Mouse (Mus musculus): ENCODE measurements around the gene Pbrm1. TPM values are rescaled to one million over a fixed set of nuclear protein-coding genes. Genes with fewer than 3 reads are reported as not detected.

The Pbrm1 gene
- polyA plus RNA-seq, 1 experiment from 2014 or later, result 142 TPM

DNA sequence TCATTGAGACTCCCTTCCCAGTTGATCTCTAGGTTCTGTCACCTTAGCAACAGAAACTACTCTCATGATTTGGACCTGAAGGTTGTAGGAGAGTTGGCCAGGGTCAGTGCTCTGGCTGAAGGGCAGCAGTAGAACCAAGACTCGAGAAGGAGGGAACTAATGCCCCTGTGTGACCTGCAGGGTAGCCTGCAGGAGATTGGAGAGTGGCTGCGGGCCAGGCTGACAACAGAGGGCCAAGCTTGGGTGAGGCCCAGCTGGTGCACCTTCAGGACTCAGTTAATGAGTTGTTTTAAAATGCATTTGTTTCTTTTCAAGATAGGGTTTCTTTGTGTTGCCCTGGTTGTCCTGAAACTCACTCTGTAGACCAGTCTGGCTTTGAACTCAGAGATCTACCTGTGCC, 146.1 kb downstream of the Pbrm1 start:
- H3K9ac ChIP-seq, result no peak overlapping the region
- 66% methylated on average over 2 of the region's 2 CpGs for WGBS
- no peak overlapping the region for H3K4me2 ChIP-seq
- peaks cover 37% of the 10 kb centered on the region; the same call in 1 of the 2 replicates for H3K4me1 ChIP-seq (replicated peaks)
- H3K27me3 ChIP-seq, result no peaks in the 10 kb centered on the region
- no peak overlapping the region for H3K27ac ChIP-seq (replicated peaks)
- H3K36me3 ChIP-seq, result peaks cover 6% of the 10 kb centered on the region
- ATAC-seq (ENCODE audit: low read depth), result no peak
- H3K9me3 ChIP-seq, result no peaks in the 10 kb centered on the region
- H3K4me3 ChIP-seq, result no peak overlapping the region

DNA sequence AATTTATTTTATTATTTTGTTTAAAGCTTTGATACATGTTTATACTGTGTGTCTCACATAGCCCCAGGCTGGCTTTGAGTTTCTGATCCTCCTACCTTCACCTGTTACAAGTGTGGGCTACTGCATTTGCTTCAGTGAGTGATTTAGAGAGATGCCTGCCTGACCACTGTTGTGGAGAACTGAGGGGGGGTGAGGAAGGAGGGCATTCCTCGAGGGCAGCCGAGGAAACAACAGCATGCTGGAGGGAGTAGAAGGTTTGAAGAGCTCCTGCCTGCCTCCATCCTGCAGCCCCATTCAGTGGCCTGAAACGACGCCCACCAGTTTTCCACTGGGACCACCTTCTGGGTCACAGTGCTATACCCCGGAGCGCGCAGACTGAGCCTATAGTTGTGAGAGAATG, 146.5 kb downstream of the Pbrm1 start:
- peaks cover 10% of the 10 kb centered on the region for H3K36me3 ChIP-seq
- WGBS, result 58% methylated on average over 7 of the region's 7 CpGs
- 0 out of 2 replicates have a peak overlapping the region, but pooled peaks have one; percentile 22 for H3K9ac ChIP-seq
- no peaks in the 10 kb centered on the region for H3K9me3 ChIP-seq
- no peaks in the 10 kb centered on the region for H3K27me3 ChIP-seq
- H3K4me3 ChIP-seq, result no peak overlapping the region
- H3K4me1 ChIP-seq (replicated peaks), result peaks cover 37% of the 10 kb centered on the region; the same call in 1 of the 2 replicates
- H3K4me2 ChIP-seq, result no peak overlapping the region
- ATAC-seq (ENCODE audit: low read depth), result no peak
- H3K27ac ChIP-seq (replicated peaks), result no peak overlapping the region

DNA sequence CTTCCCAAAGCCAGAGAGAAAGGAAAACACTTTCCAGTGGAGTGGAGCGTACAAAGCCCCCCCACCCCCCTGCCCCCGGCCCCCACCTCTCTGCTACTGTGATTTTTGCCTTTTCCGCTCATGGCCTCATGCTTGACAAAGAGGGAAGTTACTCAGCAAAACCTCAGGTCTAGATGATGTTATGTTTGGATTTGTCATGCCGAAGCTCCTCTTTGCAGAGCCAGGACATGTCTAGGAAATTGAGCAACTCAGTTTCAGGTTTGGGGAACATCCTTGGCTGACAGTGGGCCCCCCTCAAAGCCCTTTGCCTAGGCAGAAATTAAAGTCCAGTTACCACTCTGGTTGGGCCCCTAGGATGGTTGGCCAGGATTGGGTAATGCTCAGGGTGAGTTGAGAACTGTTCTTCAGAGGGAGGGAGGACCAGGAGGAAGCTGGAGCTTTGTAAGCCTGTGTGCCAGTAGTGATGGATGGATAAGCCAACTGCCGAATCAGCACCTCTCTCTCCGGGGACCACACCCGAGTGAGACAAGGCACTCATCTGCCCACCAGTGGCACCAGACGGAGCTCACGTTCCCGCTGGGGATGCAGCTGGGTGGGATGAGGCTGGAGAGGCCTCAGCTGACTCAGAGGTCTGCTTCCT, 147.2 kb downstream of the Pbrm1 start:
- peaks cover 37% of the 10 kb centered on the region; the same call in 1 of the 2 replicates for H3K4me1 ChIP-seq (replicated peaks)
- H3K4me2 ChIP-seq, result peak overlapping the region; percentile 36; the same call in 1 of the 2 replicates
- no peak overlapping the region for H3K4me3 ChIP-seq
- no peak for ATAC-seq (ENCODE audit: low read depth)
- no peaks in the 10 kb centered on the region for H3K27me3 ChIP-seq
- WGBS, result 55% methylated on average over 10 of the region's 10 CpGs
- no peak overlapping the region for H3K27ac ChIP-seq (replicated peaks)
- no peak overlapping the region for H3K9ac ChIP-seq
- H3K36me3 ChIP-seq, result peaks cover 17% of the 10 kb centered on the region
- H3K9me3 ChIP-seq, result no peaks in the 10 kb centered on the region

DNA sequence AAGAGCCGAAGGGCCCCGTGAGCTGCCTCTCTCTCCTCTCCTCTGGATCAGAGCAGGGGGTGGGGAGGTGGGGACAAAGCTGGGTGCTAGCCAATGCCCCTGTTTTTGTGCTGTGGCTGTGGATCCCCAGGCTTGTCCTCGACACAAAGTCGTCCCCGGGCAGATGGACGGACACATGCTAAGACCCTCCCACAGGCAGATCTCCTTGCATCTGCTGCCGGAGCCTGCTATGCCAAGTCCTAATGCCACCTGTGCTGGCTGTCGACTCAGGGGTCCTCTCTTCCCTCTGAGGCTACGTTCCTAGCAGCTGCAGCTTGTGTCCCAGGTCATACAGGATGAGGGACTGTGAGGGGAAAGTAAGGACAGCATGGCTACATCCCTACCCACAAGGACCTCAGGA, 147.9 kb downstream of the Pbrm1 start:
- Histone ChIP-seq H3K4me1 (replicated peaks) (peaks cover 35% of the 10 kb centered on the region; the same call in 1 of the 2 replicates), H3K9ac (0 out of 2 replicates have a peak overlapping the region, but pooled peaks have one; percentile 22), H3K27ac (replicated peaks) (0 out of 2 replicates have a peak overlapping the region, but pooled peaks have one; percentile 9), H3K36me3 (peaks cover 24% of the 10 kb centered on the region), H3K4me2 (peak overlapping the region; percentile 36), H3K9me3 (no peaks in the 10 kb centered on the region), H3K27me3 (no peaks in the 10 kb centered on the region), H3K4me3 (peak overlapping the region; percentile 18; the same call in 1 of the 2 replicates)
- 62% methylated on average over 9 of the region's 9 CpGs for WGBS
- ATAC-seq (ENCODE audit: low read depth), result no peak

DNA sequence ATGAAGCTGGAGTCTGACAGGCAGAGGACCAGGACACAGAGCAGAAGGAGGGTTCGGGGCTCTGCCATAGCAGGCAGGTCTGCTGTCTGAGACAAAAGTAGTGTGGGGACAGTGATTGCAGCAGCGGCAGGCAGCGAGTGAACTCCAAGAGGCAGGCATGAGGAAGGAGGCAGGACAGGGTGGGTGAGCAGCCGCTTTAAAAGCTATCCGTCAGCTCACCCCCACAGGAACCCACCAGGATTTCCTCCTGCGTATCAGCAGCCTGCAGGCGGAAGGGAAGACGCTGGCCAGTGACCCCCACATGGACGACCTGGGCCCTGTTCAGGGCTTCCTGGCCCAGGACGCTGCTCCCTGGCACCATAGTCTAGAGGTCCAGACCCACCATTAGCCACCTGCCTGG, 149.5 kb downstream of the Pbrm1 start, which contains the start of gene Stab1:
Gene Stab1 (minus strand): TSS at position 217 of the 400 bp plus-strand sequence.
- peak within 1 kb of the TSS; percentile 18 for H3K4me3 ChIP-seq
- H3K9me3 ChIP-seq, result no peaks in the 10 kb centered on the region
- peak within 1 kb of the TSS; percentile 54 for H3K27ac ChIP-seq (replicated peaks)
- peaks cover 40% of the 10 kb centered on the region for H3K36me3 ChIP-seq
- 56% methylated on average over 10 of the region's 10 CpGs for WGBS
- peak within 1 kb of the TSS; percentile 47 for H3K9ac ChIP-seq
- peaks cover 31% of the 10 kb centered on the region; the same call in 1 of the 2 replicates for H3K4me1 ChIP-seq (replicated peaks)
- no peak for ATAC-seq (ENCODE audit: low read depth)
- no peaks in the 10 kb centered on the region for H3K27me3 ChIP-seq
- H3K4me2 ChIP-seq, result peak within 1 kb of the TSS; percentile 36

DNA sequence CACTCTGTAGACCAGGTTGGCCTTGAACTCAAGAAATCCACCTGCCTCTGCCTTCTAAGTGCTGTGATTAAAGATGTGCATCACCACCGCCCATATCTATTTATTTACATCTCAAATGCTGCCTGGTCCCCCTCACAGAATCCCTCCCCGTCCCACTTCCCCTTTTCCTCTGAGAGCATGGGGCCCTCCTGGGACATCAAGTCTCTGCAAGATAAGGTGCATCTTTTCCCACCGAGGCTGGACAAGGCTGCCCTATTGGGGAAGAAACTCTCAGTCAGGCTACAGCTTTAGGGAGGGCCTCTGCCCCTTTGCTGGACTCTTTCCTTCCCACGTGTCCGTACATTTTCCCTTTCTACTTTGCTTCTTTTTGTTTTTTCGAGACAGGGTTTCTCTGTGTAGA, 150.6 kb downstream of the Pbrm1 start:
- Histone ChIP-seq H3K27ac (replicated peaks) (no peak overlapping the region), H3K9ac (no peak overlapping the region)

DNA sequence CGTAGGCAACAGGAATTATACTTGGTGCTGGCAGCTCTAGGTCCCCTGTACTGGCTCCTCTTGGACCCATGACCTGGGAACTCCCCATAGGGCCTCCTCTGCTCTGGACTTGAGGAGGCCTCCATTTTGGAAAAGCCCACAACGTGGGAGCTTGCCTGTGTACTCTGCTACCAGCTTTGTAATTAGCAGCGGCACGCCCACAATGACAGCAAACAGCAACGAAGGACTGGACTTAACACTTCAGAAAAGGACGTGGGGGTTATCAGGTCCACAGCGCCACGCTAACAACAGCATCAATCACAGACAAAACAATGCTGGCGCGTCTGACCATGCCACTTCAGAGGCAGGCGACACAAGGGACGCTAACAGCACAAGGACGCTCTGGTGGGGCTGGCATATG, 152.0 kb downstream of the Pbrm1 start:
- no peak for ATAC-seq (ENCODE audit: low read depth)
- no peak overlapping the region for H3K9ac ChIP-seq
- H3K27ac ChIP-seq (replicated peaks), result 0 out of 2 replicates have a peak overlapping the region, but pooled peaks have one; percentile 5
- H3K9me3 ChIP-seq, result no peaks in the 10 kb centered on the region
- WGBS, result 83% methylated on average over 13 of the region's 13 CpGs
- H3K36me3 ChIP-seq, result peaks cover 65% of the 10 kb centered on the region
- H3K27me3 ChIP-seq, result no peaks in the 10 kb centered on the region
- no peak overlapping the region for H3K4me2 ChIP-seq
- H3K4me1 ChIP-seq (replicated peaks), result peaks cover 25% of the 10 kb centered on the region; the same call in 1 of the 2 replicates
- H3K4me3 ChIP-seq, result no peak overlapping the region

More for the DNA sequence above, 150.6 kb downstream of the Pbrm1 start:
- Histone ChIP-seq H3K4me3 (no peak overlapping the region), H3K27me3 (no peaks in the 10 kb centered on the region), H3K36me3 (peaks cover 51% of the 10 kb centered on the region), H3K9me3 (no peaks in the 10 kb centered on the region), H3K4me2 (no peak overlapping the region), H3K4me1 (replicated peaks) (peaks cover 31% of the 10 kb centered on the region; the same call in 1 of the 2 replicates)
- 83% methylated on average over 6 of the region's 6 CpGs for WGBS
- ATAC-seq (ENCODE audit: low read depth), result no peak

Other genes starting within 250 kb of the Pbrm1 start
- gene Tmem110, start 193.5 kb upstream of the Pbrm1 start, polyA plus RNA-seq (2015; fragmentation: Nextera tagmentation; extraction: Ambion mirVana), result 18.5 and 19.6 TPM in 2 replicates
- gene Mustn1, start 139.9 kb upstream of the Pbrm1 start, polyA plus RNA-seq (2015; fragmentation: Nextera tagmentation; extraction: Ambion mirVana), result 1.9 and 2.6 TPM in 2 replicates
- not detected in 2 replicates for gene Itih4, start 132.7 kb upstream of the Pbrm1 start, polyA plus RNA-seq (2015; fragmentation: Nextera tagmentation; extraction: Ambion mirVana)
- 0.42 and 0.87 TPM in 2 replicates for gene Itih3, start 95.4 kb upstream of the Pbrm1 start, polyA plus RNA-seq (2015; fragmentation: Nextera tagmentation; extraction: Ambion mirVana)
- gene Itih1, start 75.8 kb upstream of the Pbrm1 start, polyA plus RNA-seq (2015; fragmentation: Nextera tagmentation; extraction: Ambion mirVana), result 0.10 TPM in 1 of 2 replicates, not detected in the other
- 13.5 and 16.4 TPM in 2 replicates for gene Nek4, start 67.8 kb upstream of the Pbrm1 start, polyA plus RNA-seq (2015; fragmentation: Nextera tagmentation; extraction: Ambion mirVana)
- gene Glt8d1, start 17.7 kb upstream of the Pbrm1 start, polyA plus RNA-seq (2015; fragmentation: Nextera tagmentation; extraction: Ambion mirVana), result 62.8 and 65.0 TPM in 2 replicates
- 360 and 392 TPM in 2 replicates for gene Spcs1, start 17.5 kb upstream of the Pbrm1 start, polyA plus RNA-seq (2015; fragmentation: Nextera tagmentation; extraction: Ambion mirVana)
- gene Gnl3, start within 50 bp of the Pbrm1 start, polyA plus RNA-seq (2015; fragmentation: Nextera tagmentation; extraction: Ambion mirVana), result 58.2 and 64.0 TPM in 2 replicates
- gene Smim4, start 109.8 kb downstream of the Pbrm1 start, polyA plus RNA-seq (2015; fragmentation: Nextera tagmentation; extraction: Ambion mirVana), result 66.5 and 89.9 TPM in 2 replicates
- 276 and 293 TPM in 2 replicates for gene Nt5dc2, start 111.9 kb downstream of the Pbrm1 start, polyA plus RNA-seq (2015; fragmentation: Nextera tagmentation; extraction: Ambion mirVana)
- gene Stab1, start 149.5 kb downstream of the Pbrm1 start, polyA plus RNA-seq (2015; fragmentation: Nextera tagmentation; extraction: Ambion mirVana), result 18.0 and 26.0 TPM in 2 replicates
- 21.3 and 65.5 TPM in 2 replicates for gene Tnnc1, start 189.2 kb downstream of the Pbrm1 start, polyA plus RNA-seq (2015; fragmentation: Nextera tagmentation; extraction: Ambion mirVana)
- gene Nisch, start 197.8 kb downstream of the Pbrm1 start, polyA plus RNA-seq (2015; fragmentation: Nextera tagmentation; extraction: Ambion mirVana), result 329 and 336 TPM in 2 replicates
- 1.1 and 1.4 TPM in 2 replicates for gene Sema3g, start 198.7 kb downstream of the Pbrm1 start, polyA plus RNA-seq (2015; fragmentation: Nextera tagmentation; extraction: Ambion mirVana)
- gene Phf7, start 232.2 kb downstream of the Pbrm1 start, polyA plus RNA-seq (2015; fragmentation: Nextera tagmentation; extraction: Ambion mirVana), result 12.2 and 13.2 TPM in 2 replicates
- gene Bap1, start 232.3 kb downstream of the Pbrm1 start, polyA plus RNA-seq (2015; fragmentation: Nextera tagmentation; extraction: Ambion mirVana), result 95.9 and 97.2 TPM in 2 replicates